Mouse (Mus musculus): ENCODE results near the gene Vps33a. TPM values are rescaled to one million over a fixed set of nuclear protein-coding genes. Genes with fewer than 3 reads are reported as not detected.
"Not testable (repeated sequence)": the region's sequence is repeated elsewhere in the genome, so short reads cannot be mapped to it uniquely, and the experiment has no call there.

The Vps33a gene
- polyA plus RNA-seq, 1 experiment from 2014 or later: 30.9 TPM

GRCm38 (mm10) chr5:123525916-123526495 is 46.8 kb downstream of the Vps33a start:
- POLR2A ChIA-PET: no interaction called here
- no peak for ATAC-seq
- no peak for TF ChIP-seq CTCF (IDR thresholded peaks at IDR 0.05)
- H3K27me3 ChIP-seq: no peaks in the 10 kb centered on the region
- CTCF ChIA-PET: interaction anchor here (1.0 kb wide), 1 partner anchor 9 kb away, joined by 3 read pairs; no protein-coding TSS in a partner anchor
- in situ Hi-C loops (cut with MboI; ENCODE audit: low pct_unique_long_range_greater_than_20kb): no loop called here
- DNase-seq (ENCODE audit: low read depth, low spot score): no peak

- ATAC-seq (no peak), DNase-seq (ENCODE audit: low read depth, low spot score) (no peak)
- no peaks in the 10 kb centered on the region for H3K27me3 ChIP-seq
- CTCF ChIA-PET: interaction anchor here (1.0 kb wide), 1 partner anchor 8 kb away, joined by 3 read pairs; no protein-coding TSS in a partner anchor
- in situ Hi-C loops (cut with MboI; ENCODE audit: low pct_unique_long_range_greater_than_20kb): no loop called here
- POLR2A ChIA-PET: no interaction called here
- no peak for TF ChIP-seq CTCF (IDR thresholded peaks at IDR 0.05)
Observed at GRCm38 (mm10) chr5:123525281-123525680, 47.6 kb downstream of the Vps33a start, which contains the start of gene Gm49027. Gene Gm49027, minus strand, starts transcription at chr5:123525488.

- TF ChIP-seq CTCF (IDR thresholded peaks at IDR 0.05): no peak
- in situ Hi-C loops (cut with MboI; ENCODE audit: low pct_unique_long_range_greater_than_20kb): no loop called here
- H3K27me3 ChIP-seq: no peaks in the 10 kb centered on the region
- DNase-seq (ENCODE audit: low read depth, low spot score) (no peak), ATAC-seq (peak; percentile 72)
- CTCF ChIA-PET: no interaction called here
- POLR2A ChIA-PET: no interaction called here
Observed at GRCm38 (mm10) chr5:123524393-123524750, 48.5 kb downstream of the Vps33a start.

GRCm38 (mm10) chr5:123523692-123524392 is 49.0 kb downstream of the Vps33a start, which contains the start of gene Diablo:
Gene Diablo, minus strand, starts transcription at chr5:123524176.
- DNase-seq (ENCODE audit: low read depth, low spot score) (peak; percentile 88), ATAC-seq (peak; percentile 88)
- H3K27me3 ChIP-seq: no peaks in the 10 kb centered on the region
- ChIA-PET CTCF (no interaction called here), POLR2A (no interaction called here)
- in situ Hi-C loops (cut with MboI; ENCODE audit: low pct_unique_long_range_greater_than_20kb): no loop called here
- TF ChIP-seq CTCF (IDR thresholded peaks at IDR 0.05): no peak

- DNase-seq (ENCODE audit: low read depth, low spot score) (no peak), ATAC-seq (no peak)
- POLR2A ChIA-PET: no interaction called here
- in situ Hi-C loops (cut with MboI; ENCODE audit: low pct_unique_long_range_greater_than_20kb): no loop called here
- TF ChIP-seq CTCF (IDR thresholded peaks at IDR 0.05): no peak
- CTCF ChIA-PET: no interaction called here
- no peaks in the 10 kb centered on the region for H3K27me3 ChIP-seq
Observed at GRCm38 (mm10) chr5:123522166-123522565, 50.7 kb downstream of the Vps33a start.

GRCm38 (mm10) chr5:123521621-123522020 is 51.2 kb downstream of the Vps33a start:
- in situ Hi-C loops (cut with MboI; ENCODE audit: low pct_unique_long_range_greater_than_20kb): no loop called here
- ChIA-PET POLR2A (no interaction called here), CTCF (interaction anchor here (1.3 kb wide), 1 partner anchor 13 kb away, joined by 5 read pairs; no protein-coding TSS in a partner anchor)
- DNase-seq (ENCODE audit: low read depth, low spot score): no peak
- no peak for TF ChIP-seq CTCF (IDR thresholded peaks at IDR 0.05)
- no peaks in the 10 kb centered on the region for H3K27me3 ChIP-seq
- no peak for ATAC-seq

- POLR2A ChIA-PET: no interaction called here
- no peak for TF ChIP-seq CTCF (IDR thresholded peaks at IDR 0.05)
- CTCF ChIA-PET: interaction anchor here (1.3 kb wide), 1 partner anchor 12 kb away, joined by 5 read pairs; no protein-coding TSS in a partner anchor
- in situ Hi-C loops (cut with MboI; ENCODE audit: low pct_unique_long_range_greater_than_20kb): no loop called here
- ATAC-seq (no peak), DNase-seq (ENCODE audit: low read depth, low spot score) (no peak)
- H3K27me3 ChIP-seq: no peaks in the 10 kb centered on the region
Observed at GRCm38 (mm10) chr5:123520666-123521065, 52.2 kb downstream of the Vps33a start.

- CTCF ChIA-PET: interaction anchor here (1.1 to 1.2 kb wide), 2 partner anchors 16 to 71 kb away, joined by 3 to 6 read pairs; no protein-coding TSS in a partner anchor
- TF ChIP-seq CTCF (IDR thresholded peaks at IDR 0.05): no peak
- no peaks in the 10 kb centered on the region for H3K27me3 ChIP-seq
- ATAC-seq (no peak), DNase-seq (ENCODE audit: low read depth, low spot score) (no peak)
- POLR2A ChIA-PET: no interaction called here
- in situ Hi-C loops (cut with MboI; ENCODE audit: low pct_unique_long_range_greater_than_20kb): no loop called here
Observed at GRCm38 (mm10) chr5:123514871-123515270, 58.0 kb downstream of the Vps33a start.

GRCm38 (mm10) chr5:123512102-123512501 is 60.7 kb downstream of the Vps33a start:
- no peak for TF ChIP-seq CTCF (IDR thresholded peaks at IDR 0.05)
- CTCF ChIA-PET: no interaction called here
- no peak for DNase-seq (ENCODE audit: low read depth, low spot score)
- POLR2A ChIA-PET: interaction anchor here (0.9 kb wide), 1 partner anchor 11 kb away, joined by 3 read pairs; no protein-coding TSS in a partner anchor
- no peak for ATAC-seq
- in situ Hi-C loops (cut with MboI; ENCODE audit: low pct_unique_long_range_greater_than_20kb): no loop called here
- peaks cover 2% of the 10 kb centered on the region for H3K27me3 ChIP-seq

- ATAC-seq; H3K27me3 ChIP-seq; CTCF ChIA-PET; in situ Hi-C loops (cut with MboI; ENCODE audit: low pct_unique_long_range_greater_than_20kb); DNase-seq (ENCODE audit: low read depth, low spot score): not testable (repeated sequence)
- POLR2A ChIA-PET: interaction anchor here (0.9 kb wide), 1 partner anchor 10 kb away, joined by 3 read pairs; no protein-coding TSS in a partner anchor
Observed at GRCm38 (mm10) chr5:123511426-123511825, 61.4 kb downstream of the Vps33a start.

- TF ChIP-seq CTCF (IDR thresholded peaks at IDR 0.05): no peak
- in situ Hi-C loops (cut with MboI; ENCODE audit: low pct_unique_long_range_greater_than_20kb): no loop called here
- ChIA-PET POLR2A (interaction anchor here (0.5 kb wide), 1 partner anchor 233 kb away, joined by 4 read pairs; no protein-coding TSS in a partner anchor), CTCF (interaction anchor here (1.3 kb wide), 1 partner anchor 8 kb away, joined by 3 read pairs; no protein-coding TSS in a partner anchor)
- no peak for DNase-seq (ENCODE audit: low read depth, low spot score)
- ATAC-seq: no peak
- peaks cover 9% of the 10 kb centered on the region for H3K27me3 ChIP-seq
Observed at GRCm38 (mm10) chr5:123510160-123510559, 62.7 kb downstream of the Vps33a start, which contains the start of gene B3gnt4. Gene B3gnt4, plus strand, starts transcription at chr5:123510460.
